Mouse (Mus musculus) heart, adult 2 months (tissue): Measurements from ENCODE around the gene Shb. TPM values are rescaled to one million over a fixed set of nuclear protein-coding genes. Genes with fewer than 3 reads are reported as not detected.

Experiments
- DNase-seq, 2 experiments: peaks; one replicate each; pipeline ENCODE4 v3.0.0; 2021
- H3K27ac ChIP-seq: fragments of 200-600 bp; 2 replicates; pipeline ENCODE4 v1.8.1; 2022
- H3K27me3 ChIP-seq: fragments of 200-500 bp; 2 replicates; pipeline ENCODE4 v1.6.1; 2012; ENCODE audit warnings: mild to moderate bottlenecking, low read length, inconsistent platforms, mixed read lengths; ENCODE audit not compliant: control insufficient read depth, insufficient read depth
- H3K36me3 ChIP-seq: fragments of 200-500 bp; 2 replicates; pipeline ENCODE4 v1.6.1; 2012; ENCODE audit warnings: low read length, inconsistent platforms; ENCODE audit not compliant: control insufficient read depth, insufficient read depth
- H3K4me1 ChIP-seq: fragments of 200-500 bp; 2 replicates; pipeline ENCODE4 v1.6.1; 2011; ENCODE audit warnings: low read length; ENCODE audit not compliant: control insufficient read depth, insufficient read depth
- H3K4me3 ChIP-seq: fragments of 200-600 bp; 2 replicates; pipeline ENCODE4 v1.8.1; 2022
- H3K79me2 ChIP-seq: fragments of 200-500 bp; replicated peaks from 2 replicates; pipeline ENCODE4 v1.6.1; 2012; ENCODE audit warnings: mild to moderate bottlenecking, inconsistent platforms, low read length, moderate library complexity, mixed read lengths; ENCODE audit not compliant: control insufficient read depth, insufficient read depth
- H3K9ac ChIP-seq: fragments of 200-500 bp; 2 replicates; pipeline ENCODE4 v1.6.1; 2012; ENCODE audit warnings: low read depth, mild to moderate bottlenecking, control low read depth, inconsistent platforms, low read length, mixed read lengths
- CTCF ChIP-seq: fragments of 200-600 bp; IDR thresholded peaks from 2 replicates; pipeline ENCODE4 v1.8.1; 2022; ENCODE audit warnings: antibody characterized with exemption, mild to moderate bottlenecking, moderate library complexity
- EP300 ChIP-seq: fragments of 200-500 bp; IDR thresholded peaks from 2 replicates; pipeline ENCODE4 v1.6.1; 2011; ENCODE audit warnings: low read depth, low read length, control low read depth; ENCODE audit not compliant: insufficient read depth
- POLR2A ChIP-seq: fragments of 200-500 bp; IDR thresholded peaks from 2 replicates; pipeline ENCODE4 v1.6.1; 2011; ENCODE audit warnings: mild to moderate bottlenecking, low read depth, low read length, control low read depth; ENCODE audit not compliant: insufficient read depth
- WGBS: fragments of 180-500 bp; shearing (Covaris S2); methylation state at CpG from one replicate; pipeline ENCODE4 v1.1.7; 2018; 5-methylcytosine and 5-hydroxymethylcytosine counted together
- intact Hi-C: fragments of 180-260 bp; cut with DNase I; formaldehyde crosslinking; loops from one replicate; pipeline ENCODE4 v1.15.1; 2025
- polyA plus RNA-seq: library from polyadenylated mRNA; depleted of rRNA; stranded (reverse); fragments of >200 nt; gene quantifications from 2 replicates; pipeline ENCODE4 v1.2.3, GENCODE M21; 2012
- total RNA-seq, 2 experiments: library from RNA; stranded (reverse); gene quantifications; 2 replicates each; pipeline ENCODE4 v1.2.3; 2021

Gene Shb
- total and polyA plus RNA-seq, 3 experiments, result 19.4 to 43.0 (median 27.2) TPM

GRCm38 (mm10) chr4:45434071-45434470 lies 98.2 kb downstream of the Shb start:
- no peak for DNase-seq
- WGBS, result 81% methylated on average over 12 of the region's 12 CpGs
- Histone ChIP-seq H3K36me3 (peaks cover 3% of the 10 kb centered on the region; the same call in 1 of the 2 replicates), H3K4me3 (no peak overlapping the region), H3K4me1 (peaks cover 12% of the 10 kb centered on the region), H3K9ac (no peak overlapping the region), H3K27ac (no peak overlapping the region), H3K27me3 (no peaks in the 10 kb centered on the region), H3K79me2 (no peaks in the 10 kb centered on the region)
- TF ChIP-seq EP300, result no peak
- no peak for TF ChIP-seq POLR2A
- no peak for TF ChIP-seq CTCF
- intact Hi-C loops, result no loop called here

- intact Hi-C loops, result no loop called here
- peaks cover 12% of the 10 kb centered on the region for H3K4me1 ChIP-seq
- DNase-seq, result no peak
- peaks cover 3% of the 10 kb centered on the region; the same call in 1 of the 2 replicates for H3K36me3 ChIP-seq
- TF ChIP-seq POLR2A, result no peak
- no peak overlapping the region for H3K9ac ChIP-seq
- 88% methylated on average over 3 of the region's 3 CpGs for WGBS
- H3K27ac ChIP-seq, result no peak overlapping the region
- H3K27me3 ChIP-seq, result no peaks in the 10 kb centered on the region
- no peak overlapping the region for H3K4me3 ChIP-seq
- H3K79me2 ChIP-seq, result no peaks in the 10 kb centered on the region
These were observed 100.5 kb downstream of the Shb start for GRCm38 (mm10) chr4:45431806-45432205.

GRCm38 (mm10) chr4:45431316-45431715 lies 101.0 kb downstream of the Shb start:
- H3K4me1 ChIP-seq, result peaks cover 10% of the 10 kb centered on the region
- H3K4me3 ChIP-seq, result no peak overlapping the region
- 89% methylated on average over 3 of the region's 3 CpGs for WGBS
- DNase-seq, result no peak
- H3K27ac ChIP-seq, result no peak overlapping the region
- no peaks in the 10 kb centered on the region for H3K79me2 ChIP-seq
- H3K9ac ChIP-seq, result no peak overlapping the region
- no peak for TF ChIP-seq CTCF
- no peak for TF ChIP-seq POLR2A
- no peak for TF ChIP-seq EP300
- H3K27me3 ChIP-seq, result no peaks in the 10 kb centered on the region
- intact Hi-C loops, result no loop called here
- peaks cover 3% of the 10 kb centered on the region; the same call in 1 of the 2 replicates for H3K36me3 ChIP-seq

- WGBS, result 83% methylated on average over 7 of the region's 7 CpGs
- no peak for DNase-seq
These were observed 102.8 kb downstream of the Shb start for GRCm38 (mm10) chr4:45429451-45429850.

GRCm38 (mm10) chr4:45426724-45427457 lies 105.4 kb downstream of the Shb start:
- H3K9ac ChIP-seq, result no peak overlapping the region
- no peak overlapping the region for H3K4me3 ChIP-seq
- H3K79me2 ChIP-seq, result no peaks in the 10 kb centered on the region
- intact Hi-C loops, result no loop called here
- 88% methylated on average over 13 of the region's 13 CpGs for WGBS
- DNase-seq, result no peak
- TF ChIP-seq CTCF (peak; percentile 40), EP300 (no peak)
- no peaks in the 10 kb centered on the region for H3K36me3 ChIP-seq
- no peaks in the 10 kb centered on the region for H3K27me3 ChIP-seq
- peaks cover 9% of the 10 kb centered on the region for H3K4me1 ChIP-seq
- H3K27ac ChIP-seq, result no peak overlapping the region

More at GRCm38 (mm10) chr4:45429451-45429850, 102.8 kb downstream of the Shb start:
- no peak overlapping the region for H3K27ac ChIP-seq
- no peaks in the 10 kb centered on the region for H3K36me3 ChIP-seq
- no peak overlapping the region for H3K4me3 ChIP-seq
- H3K27me3 ChIP-seq, result no peaks in the 10 kb centered on the region
- TF ChIP-seq CTCF (no peak), EP300 (no peak), POLR2A (no peak)
- no peaks in the 10 kb centered on the region for H3K79me2 ChIP-seq
- no peak overlapping the region for H3K9ac ChIP-seq
- H3K4me1 ChIP-seq, result no peaks in the 10 kb centered on the region
- intact Hi-C loops, result no loop called here

- Histone ChIP-seq H3K79me2 (no peaks in the 10 kb centered on the region), H3K4me1 (peaks cover 20% of the 10 kb centered on the region), H3K27me3 (no peaks in the 10 kb centered on the region), H3K9ac (no peak overlapping the region), H3K27ac (no peak overlapping the region), H3K4me3 (no peak overlapping the region), H3K36me3 (no peaks in the 10 kb centered on the region)
- intact Hi-C loops, result no loop called here
- no peak for DNase-seq
- no peak for TF ChIP-seq CTCF
- TF ChIP-seq EP300, result no peak
- no peak for TF ChIP-seq POLR2A
- WGBS, result 44% methylated on average over 8 of the region's 8 CpGs
These were observed 108.9 kb downstream of the Shb start for GRCm38 (mm10) chr4:45423406-45423805.
